Mouse (Mus musculus) neural tube, embryonic 14.5 days (tissue): ENCODE results near the gene Ifi35. TPM values are rescaled to one million over a fixed set of nuclear protein-coding genes. Genes with fewer than 3 reads are reported as not detected.
"Not testable (repeated sequence)": the region's sequence is repeated elsewhere in the genome, so short reads cannot be mapped to it uniquely, and the experiment has no call there.

Experiments used
- ATAC-seq: fragments of 200-750 bp; cut with Nextera tagmentation; 2 replicates; pipeline ENCODE4 v1.8.0; 2017; ENCODE audit warnings: low read depth, mild to moderate bottlenecking, moderate TSS enrichment, moderate library complexity
- H3K27ac ChIP-seq: fragments of 300-500 bp; sonication (generic); 2 replicates; pipeline ENCODE4 v1.5.1; 2014; ENCODE audit warnings: low read depth, mild to moderate bottlenecking, control low read depth, low read length, moderate library complexity, mixed read lengths
- H3K27me3 ChIP-seq: fragments of 300-500 bp; sonication (generic); 2 replicates; pipeline ENCODE4 v1.6.1; 2014; ENCODE audit warnings: low read length; ENCODE audit not compliant: control insufficient read depth, insufficient read depth
- H3K36me3 ChIP-seq: fragments of 300-500 bp; sonication (generic); 2 replicates; pipeline ENCODE4 v1.6.1; 2014; ENCODE audit warnings: low read length, mixed read lengths; ENCODE audit not compliant: control insufficient read depth, insufficient read depth
- H3K4me1 ChIP-seq: fragments of 300-500 bp; sonication (generic); 2 replicates; pipeline ENCODE4 v1.6.1; 2014; ENCODE audit warnings: low read length; ENCODE audit not compliant: control insufficient read depth, insufficient read depth
- H3K4me2 ChIP-seq: fragments of 300-500 bp; sonication (generic); 2 replicates; pipeline ENCODE4 v1.6.1; 2014; ENCODE audit warnings: mild to moderate bottlenecking, low read depth, low read length, control low read depth
- H3K4me3 ChIP-seq: fragments of 300-500 bp; sonication (generic); 2 replicates; pipeline ENCODE4 v1.5.1; 2014; ENCODE audit warnings: low read depth, low read length, control low read depth, mixed read lengths
- H3K9ac ChIP-seq: fragments of 300-500 bp; sonication (generic); replicated peaks from 2 replicates; pipeline ENCODE4 v1.6.1; 2014; ENCODE audit warnings: low read depth, mild to moderate bottlenecking, control low read depth, low read length, mixed read lengths
- H3K9me3 ChIP-seq: fragments of 300-500 bp; sonication (generic); 2 replicates; pipeline ENCODE4 v1.6.1; 2016; ENCODE audit warnings: low read length; ENCODE audit not compliant: control insufficient read depth
- WGBS: fragments of 180-500 bp; shearing (Covaris S2); extraction: QIAGEN DNeasy Blood & Tissue Kit; methylation state at CpG from one replicate; pipeline ENCODE4 v1.1.7; 2014; 5-methylcytosine and 5-hydroxymethylcytosine counted together
- polyA plus RNA-seq: library from polyadenylated mRNA; unstranded; fragments of >200 nt; fragmentation: Nextera tagmentation; extraction: Ambion mirVana; gene quantifications from 2 replicates; pipeline ENCODE4 v1.2.1, GENCODE M21; 2014

The Ifi35 gene
- polyA plus RNA-seq, 1 experiment from 2014 or later = 1.4 TPM

DNA sequence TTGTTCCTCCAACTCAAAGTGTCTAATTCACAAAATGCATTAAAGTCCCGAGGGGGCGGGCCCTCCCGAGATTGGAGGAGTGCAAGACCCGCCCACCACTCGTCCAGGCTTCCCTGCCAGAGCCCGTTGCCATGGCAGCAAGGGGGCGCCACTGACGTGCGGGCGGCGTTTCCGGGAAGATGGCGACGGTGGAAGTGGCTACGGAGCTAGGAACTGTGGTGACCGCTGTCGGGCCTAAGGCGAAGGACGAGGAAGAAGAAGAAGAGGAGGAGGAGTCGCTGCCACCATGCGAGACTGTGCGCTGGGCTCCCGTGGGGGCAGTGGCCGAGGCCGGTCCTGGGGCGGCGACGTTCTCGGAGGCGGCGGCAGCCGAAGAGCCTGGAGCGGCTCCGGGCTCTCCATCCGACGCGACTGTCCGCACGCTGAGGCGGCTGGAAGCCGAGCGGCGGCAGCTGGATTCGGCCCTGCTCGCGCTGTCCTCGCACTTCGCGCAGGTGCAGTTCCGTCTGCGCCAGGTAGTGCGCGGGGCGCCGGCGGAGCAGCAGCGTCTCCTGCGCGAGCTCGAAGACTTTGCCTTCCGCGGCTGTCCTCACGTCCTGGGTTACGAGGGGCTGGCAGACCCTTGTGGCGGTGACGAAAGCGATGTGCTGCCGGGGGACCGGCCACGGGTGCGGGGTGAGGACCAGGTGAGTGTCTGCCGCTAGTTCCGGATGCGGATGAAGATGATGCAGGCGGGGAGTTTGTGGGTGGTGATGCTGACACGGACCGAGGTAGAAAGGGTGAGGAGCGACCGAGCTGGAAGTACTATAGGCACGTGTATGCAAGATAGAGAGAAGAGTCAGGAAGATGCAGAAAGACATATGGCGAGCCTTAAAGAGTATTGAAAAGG is 23.0 kb upstream of the Ifi35 start, which contains the start of the genes Rundc1 and Ptges3l:
TSS of gene Rundc1 (plus strand) at position 161 of the 889 bp plus-strand sequence.
TSS of gene Ptges3l (minus strand) at position 409 of the 889 bp plus-strand sequence.
- Histone ChIP-seq H3K4me1 (peaks cover 22% of the 10 kb centered on the region; the same call in 1 of the 2 replicates), H3K27me3 (no peaks in the 10 kb centered on the region), H3K9ac (peak within 1 kb of the TSS; percentile 71), H3K36me3 (peaks cover 7% of the 10 kb centered on the region; the same call in 1 of the 2 replicates), H3K27ac (peak within 1 kb of the TSS; percentile 81), H3K4me3 (peak within 1 kb of the TSS; percentile 87), H3K9me3 (no peaks in the 10 kb centered on the region), H3K4me2 (peak within 1 kb of the TSS; percentile 82)
- under 1% methylated on average over 78 of the region's 81 CpGs for WGBS
- ATAC-seq = peak; percentile 94

GRCm38 (mm10) chr11:101426165-101426564 is 22.0 kb upstream of the Ifi35 start:
- H3K4me3 ChIP-seq = peak overlapping the region; percentile 87
- H3K27me3 ChIP-seq = no peaks in the 10 kb centered on the region
- peak overlapping the region; percentile 71; the same call in 1 of the 2 replicates for H3K9ac ChIP-seq
- no peaks in the 10 kb centered on the region for H3K9me3 ChIP-seq
- no peak for ATAC-seq
- WGBS = 67% methylated on average over 8 of the region's 8 CpGs
- peaks cover 22% of the 10 kb centered on the region; the same call in 1 of the 2 replicates for H3K4me1 ChIP-seq
- peaks cover 13% of the 10 kb centered on the region; the same call in 1 of the 2 replicates for H3K36me3 ChIP-seq
- H3K27ac ChIP-seq = no peak overlapping the region
- peak overlapping the region; percentile 82 for H3K4me2 ChIP-seq

DNA sequence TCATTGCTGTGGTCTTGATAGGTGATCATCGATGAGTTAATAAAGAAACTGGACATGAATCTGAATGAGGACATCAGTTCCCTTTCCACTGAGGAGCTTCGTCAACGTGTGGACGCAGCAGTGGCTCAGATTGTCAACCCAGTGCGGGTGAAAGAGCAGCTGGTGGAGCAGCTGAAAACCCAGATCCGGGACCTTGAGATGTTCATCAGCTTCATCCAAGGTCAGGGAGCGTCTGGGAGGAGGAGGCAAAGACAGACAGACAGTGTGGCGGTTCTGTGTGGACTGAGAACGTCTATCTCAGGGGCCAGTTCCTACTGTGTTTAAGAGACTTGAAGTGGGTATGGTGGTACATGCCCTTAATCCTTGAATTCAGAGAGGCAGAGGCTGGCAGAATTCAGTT is 16.9 kb upstream of the Ifi35 start:
- 92% methylated on average over 9 of the region's 9 CpGs for WGBS
- peaks cover 9% of the 10 kb centered on the region; the same call in 1 of the 2 replicates for H3K4me1 ChIP-seq
- no peak overlapping the region for H3K9ac ChIP-seq
- no peaks in the 10 kb centered on the region for H3K9me3 ChIP-seq
- no peak overlapping the region for H3K4me3 ChIP-seq
- H3K4me2 ChIP-seq = no peak overlapping the region
- no peak for ATAC-seq
- H3K36me3 ChIP-seq = peaks cover 45% of the 10 kb centered on the region
- H3K27me3 ChIP-seq = no peaks in the 10 kb centered on the region
- no peak overlapping the region for H3K27ac ChIP-seq

DNA sequence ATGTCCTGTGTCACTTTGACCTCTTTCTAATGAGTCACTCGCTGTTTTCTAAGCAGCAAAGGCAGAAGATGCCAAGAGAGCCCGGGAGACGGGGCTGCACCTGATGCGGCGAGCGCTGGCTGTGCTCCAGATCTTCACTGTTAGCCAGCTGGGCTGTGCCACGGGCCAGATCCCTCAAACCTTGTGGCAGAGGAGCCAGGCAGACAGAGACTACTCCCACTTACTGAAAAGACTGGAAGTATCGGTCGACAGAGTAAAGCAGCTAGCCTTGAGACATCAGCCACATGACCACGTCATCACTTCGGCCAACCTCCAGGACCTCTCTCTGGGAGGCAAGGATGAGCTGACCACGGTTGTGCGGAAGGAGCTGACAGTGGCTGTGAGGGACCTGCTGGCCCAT is 14.8 kb upstream of the Ifi35 start:
- no peak overlapping the region for H3K4me2 ChIP-seq
- no peaks in the 10 kb centered on the region for H3K9me3 ChIP-seq
- no peak overlapping the region for H3K9ac ChIP-seq
- H3K4me3 ChIP-seq = no peak overlapping the region
- no peaks in the 10 kb centered on the region for H3K4me1 ChIP-seq
- peaks cover 45% of the 10 kb centered on the region for H3K36me3 ChIP-seq
- no peak overlapping the region for H3K27ac ChIP-seq
- H3K27me3 ChIP-seq = no peaks in the 10 kb centered on the region
- no peak for ATAC-seq
- 90% methylated on average over 13 of the region's 13 CpGs for WGBS

DNA sequence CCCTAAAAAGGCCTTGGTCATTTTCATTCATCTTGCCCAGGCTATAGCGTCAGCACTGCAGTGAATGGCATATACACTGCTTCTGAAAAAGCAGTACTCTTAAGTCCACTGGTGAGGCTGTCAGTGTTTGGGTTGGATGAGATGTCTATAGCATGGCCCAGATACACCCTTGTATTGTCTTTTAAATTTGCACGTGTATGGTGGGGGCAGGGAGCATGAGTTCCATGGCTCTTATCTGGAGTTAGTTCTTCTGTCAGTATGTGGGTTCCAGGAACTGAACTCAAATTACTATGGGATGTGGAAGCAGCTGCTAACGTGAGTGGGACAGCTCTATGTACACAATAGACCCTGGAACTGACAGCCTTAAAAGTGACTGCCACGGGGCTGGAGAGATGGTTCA is 12.4 kb upstream of the Ifi35 start:
- no peak for ATAC-seq
- 90% methylated on average over 4 of the region's 4 CpGs for WGBS
- Histone ChIP-seq H3K4me1 (no peaks in the 10 kb centered on the region), H3K27ac (no peak overlapping the region), H3K9me3 (no peaks in the 10 kb centered on the region), H3K36me3 (peaks cover 34% of the 10 kb centered on the region), H3K27me3 (no peaks in the 10 kb centered on the region), H3K4me3 (no peak overlapping the region), H3K4me2 (no peak overlapping the region), H3K9ac (no peak overlapping the region)

DNA sequence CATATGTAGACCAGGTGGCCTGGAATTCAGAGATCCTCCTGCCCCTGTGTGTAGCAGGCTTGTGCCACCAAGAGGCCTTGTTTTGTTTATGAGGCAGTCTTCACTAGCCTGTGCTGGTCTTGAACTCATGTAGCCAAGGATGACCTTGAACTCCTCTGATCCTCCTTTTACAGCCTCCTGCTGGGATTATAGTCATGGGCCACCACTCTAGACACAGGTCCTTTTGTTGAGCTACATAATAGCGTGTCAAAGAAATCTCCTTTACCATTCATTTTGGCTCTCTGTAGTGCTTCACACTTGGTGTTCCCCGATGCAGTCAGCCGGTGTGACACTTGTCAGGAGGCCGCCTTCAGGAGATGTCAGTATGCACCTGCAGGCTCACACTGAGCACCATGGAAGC is 11.3 kb upstream of the Ifi35 start:
- Histone ChIP-seq H3K27ac (no peak overlapping the region), H3K36me3 (peaks cover 25% of the 10 kb centered on the region), H3K4me2 (no peak overlapping the region), H3K9ac (no peak overlapping the region), H3K4me3 (no peak overlapping the region), H3K4me1 (no peaks in the 10 kb centered on the region), H3K9me3 (no peaks in the 10 kb centered on the region), H3K27me3 (no peaks in the 10 kb centered on the region)
- no peak for ATAC-seq
- 44% methylated on average over 4 of the region's 4 CpGs for WGBS

- H3K4me2 ChIP-seq, H3K9ac ChIP-seq, H3K4me3 ChIP-seq, H3K9me3 ChIP-seq, H3K4me1 ChIP-seq, H3K27me3 ChIP-seq, H3K27ac ChIP-seq, ATAC-seq: not testable (repeated sequence)
- peaks cover 19% of the 10 kb centered on the region for H3K36me3 ChIP-seq
- 57% methylated on average over 3 of the region's 3 CpGs for WGBS
Observed at GRCm38 (mm10) chr11:101438006-101438405, 10.2 kb upstream of the Ifi35 start.

DNA sequence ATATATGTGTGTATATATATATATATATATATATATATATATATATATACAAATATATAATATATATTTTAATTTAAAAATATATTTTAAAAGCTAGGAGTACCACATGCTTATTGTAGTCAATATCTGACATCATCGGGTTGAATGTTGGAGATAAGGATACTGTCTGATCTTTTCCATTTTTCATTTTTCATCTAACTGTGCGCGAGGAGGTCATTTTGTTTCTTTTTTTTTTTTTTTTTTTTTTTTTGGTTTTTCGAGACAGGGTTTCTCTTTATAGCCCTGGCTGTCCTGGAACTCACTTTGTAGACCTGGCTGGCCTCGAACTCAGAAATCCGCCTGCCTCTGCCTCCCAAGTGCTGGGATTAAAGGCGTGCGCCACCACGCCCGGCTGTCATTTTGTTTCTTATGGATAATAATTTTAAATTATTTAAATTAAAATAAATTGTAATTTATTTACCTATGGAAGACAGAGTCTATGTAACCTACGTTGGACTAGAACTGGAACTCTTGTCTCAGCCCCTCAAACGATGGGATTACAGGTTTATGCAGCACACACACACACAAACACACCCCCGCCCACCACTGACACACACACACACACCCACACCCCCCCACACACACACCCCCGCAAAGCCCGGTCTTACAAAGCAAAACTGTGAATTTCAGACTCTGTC is 6.6 kb upstream of the Ifi35 start:
- H3K4me3 ChIP-seq = peak overlapping the region; percentile 10; the same call in 1 of the 2 replicates
- H3K27ac ChIP-seq, H3K9ac ChIP-seq, H3K9me3 ChIP-seq, H3K27me3 ChIP-seq, ATAC-seq: not testable (repeated sequence)
- H3K36me3 ChIP-seq = peaks cover 18% of the 10 kb centered on the region
- peak overlapping the region; percentile 34 for H3K4me2 ChIP-seq
- H3K4me1 ChIP-seq = peaks cover 14% of the 10 kb centered on the region
- WGBS = 38% methylated on average over 14 of the region's 15 CpGs
